Mouse (Mus musculus) granulocyte monocyte progenitor cell, adult 5-6 weeks (primary cell): ENCODE results near the gene Gm13088. TPM values are rescaled to one million over a fixed set of nuclear protein-coding genes. Genes with fewer than 3 reads are reported as not detected.
"Not testable (repeated sequence)": the region's sequence is repeated elsewhere in the genome, so short reads cannot be mapped to it uniquely, and the experiment has no call there.

Experiments used
- ATAC-seq: replicated peaks from 2 replicates; pipeline ENCODE4 v1.8.0; 2016; ENCODE audit warnings: mild to moderate bottlenecking, moderate TSS enrichment, inconsistent platforms; ENCODE audit not compliant: poor library complexity, severe bottlenecking
- total RNA-seq, 2 experiments: library from RNA; stranded (forward) in 1 of 2; stranded (reverse) in 1 of 2; fragments of 200-712, 200-1000 nt in 1 of 2; fragments of >200 nt in 1 of 2; fragmentation: Nextera tagmentation in 1 of 2; gene quantifications; 2 replicates each; pipeline ENCODE4 v1.2.3; 2014 to 2017

The Gm13088 gene
- not detected in 2 replicates for total RNA-seq (2014; fragmentation: Nextera tagmentation)
- total RNA-seq (2017), result not detected in 2 replicates

DNA sequence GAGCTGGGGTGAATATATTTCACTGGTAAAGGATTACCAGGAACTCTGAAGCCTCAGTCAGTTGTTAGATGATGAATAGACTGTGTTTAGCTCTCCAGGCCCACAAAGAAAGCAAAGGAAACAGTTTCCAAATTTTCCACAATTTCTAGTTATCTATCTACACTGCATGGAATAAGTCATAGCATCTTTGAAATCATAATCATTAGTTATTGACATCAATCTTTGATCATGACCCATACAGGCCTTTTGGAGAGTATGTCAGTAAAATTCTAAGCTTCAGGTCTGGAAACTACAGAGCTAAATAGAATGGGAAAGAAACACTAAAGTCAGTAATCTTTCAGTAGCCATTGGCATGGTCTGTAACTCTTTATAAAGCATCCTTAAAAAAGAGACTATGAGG lies at the start of gene Gm13088:
TSS of gene Gm13088 (minus strand) at position 101 of the 400 bp plus-strand sequence.
- not testable (repeated sequence) for ATAC-seq

DNA sequence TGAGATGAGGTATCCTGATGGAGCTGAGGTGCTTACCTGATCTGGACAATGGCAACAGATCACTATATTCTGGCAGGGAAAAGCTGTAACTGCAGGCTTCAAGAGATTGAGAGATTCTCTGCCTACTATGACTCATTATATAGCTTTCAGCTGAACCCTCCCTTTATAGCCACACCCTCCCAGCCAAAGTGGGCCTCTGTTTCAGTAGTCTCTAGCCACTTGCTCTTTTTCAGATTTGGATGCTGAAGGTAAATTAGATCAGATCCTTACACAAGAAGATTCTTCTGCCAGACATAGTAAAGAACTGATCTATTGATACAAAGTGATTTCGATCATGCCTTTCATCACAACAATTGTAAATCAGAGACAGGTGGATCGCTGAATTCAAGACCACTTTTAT lies 45.6 kb upstream of the Gm13088 start, which contains the start of gene Gm13089:
TSS of gene Gm13089 (minus strand) at position 101 of the 400 bp plus-strand sequence.
- ATAC-seq, result no peak

DNA sequence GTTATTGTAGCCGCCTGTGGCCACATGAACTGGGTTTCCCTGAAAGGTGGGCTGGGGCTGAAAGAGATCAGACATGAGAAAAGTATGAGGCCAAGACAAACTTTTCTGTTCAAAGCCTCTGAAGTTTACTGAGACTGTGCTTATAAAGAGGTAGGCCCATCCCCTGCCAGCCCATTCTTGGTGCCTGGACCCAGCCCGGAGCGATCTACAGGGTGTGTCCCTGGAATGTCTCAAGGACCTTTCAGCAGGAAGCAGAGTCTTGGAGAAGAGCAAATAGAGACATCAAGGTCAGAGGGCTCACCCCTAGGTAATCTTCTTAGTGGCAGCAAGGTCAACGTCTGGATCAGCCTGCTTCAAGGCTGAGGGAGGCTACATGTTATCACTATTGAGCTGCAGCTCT lies 38.9 kb downstream of the Gm13088 start:
- not testable (repeated sequence) for ATAC-seq

DNA sequence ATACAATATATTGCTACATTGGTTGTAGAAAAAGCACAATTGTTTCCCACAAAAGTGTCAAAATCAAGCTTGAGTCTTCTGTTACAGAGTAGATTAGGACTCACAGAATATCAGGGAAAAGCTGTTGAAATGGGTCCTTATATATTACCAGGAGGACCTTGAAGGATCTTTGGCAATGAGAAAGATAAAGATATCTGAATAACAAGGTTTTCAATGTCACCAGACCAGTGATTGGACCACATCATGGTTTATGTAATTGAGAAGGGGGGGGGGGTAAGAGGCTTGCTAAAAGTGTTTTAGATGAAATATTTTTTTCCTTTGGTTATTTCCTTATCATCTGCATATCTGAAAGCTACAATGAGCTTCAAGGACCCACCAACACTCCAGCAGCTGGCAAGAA lies 42.3 kb downstream of the Gm13088 start, which contains the start of gene Gm13083:
TSS of gene Gm13083 (plus strand) at position 301 of the 400 bp plus-strand sequence.
- not testable (repeated sequence) for ATAC-seq

DNA sequence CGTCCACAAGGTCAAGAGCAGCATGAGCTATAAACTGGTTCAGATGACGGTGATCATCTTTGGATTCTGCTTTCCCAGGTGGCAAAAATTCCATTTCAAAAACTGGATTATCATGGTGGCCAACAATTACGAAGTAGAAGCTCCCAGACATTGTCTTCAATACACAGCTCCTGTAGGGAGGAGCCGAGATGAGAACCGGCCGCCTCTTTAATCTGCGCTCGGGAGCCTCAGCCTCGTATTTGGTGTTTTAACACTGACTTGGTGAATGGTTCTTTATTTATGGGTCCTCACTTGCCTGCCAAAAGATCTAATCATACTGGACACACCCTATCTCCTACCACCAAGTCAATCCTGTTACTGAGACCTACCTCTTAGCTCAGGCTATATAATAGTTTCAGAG lies 45.1 kb downstream of the Gm13088 start:
- peak; percentile 42; the same call in 1 of the 2 replicates for ATAC-seq

Other genes starting within 250 kb of the Gm13088 start
- 13.9 and 15.5 TPM in 2 replicates for gene Pramef8, start 244.8 kb downstream of the Gm13088 start, total RNA-seq (2014; fragmentation: Nextera tagmentation)
- 8.5 and 10.4 TPM in 2 replicates for gene Pramef8, start 244.8 kb downstream of the Gm13088 start, total RNA-seq (2017)
- not detected in 2 replicates for gene Oog4, start 206.9 kb downstream of the Gm13088 start, total RNA-seq (2014; fragmentation: Nextera tagmentation)
- not detected in 2 replicates for gene Oog4, start 206.9 kb downstream of the Gm13088 start, total RNA-seq (2017)
- not detected in 2 replicates for gene Gm13043, start 145.9 kb downstream of the Gm13088 start, total RNA-seq (2014; fragmentation: Nextera tagmentation)
- not detected in 2 replicates for gene Gm13043, start 145.9 kb downstream of the Gm13088 start, total RNA-seq (2017)
- gene Gm13040, start 121.3 kb downstream of the Gm13088 start, total RNA-seq (2014; fragmentation: Nextera tagmentation), result not detected in 2 replicates
- gene Gm13040, start 121.3 kb downstream of the Gm13088 start, total RNA-seq (2017), result not detected in 2 replicates
- not detected in 2 replicates for gene BC080695, start 105.5 kb downstream of the Gm13088 start, total RNA-seq (2014; fragmentation: Nextera tagmentation)
- gene BC080695, start 105.5 kb downstream of the Gm13088 start, total RNA-seq (2017), result not detected in 2 replicates
- not detected in 2 replicates for gene Gm13057, start 105.5 kb downstream of the Gm13088 start, total RNA-seq (2014; fragmentation: Nextera tagmentation)
- gene Gm13057, start 105.5 kb downstream of the Gm13088 start, total RNA-seq (2017), result not detected in 2 replicates
- gene Gm13083, start 42.2 kb downstream of the Gm13088 start, total RNA-seq (2014; fragmentation: Nextera tagmentation), result not detected in 2 replicates
- gene Gm13083, start 42.2 kb downstream of the Gm13088 start, total RNA-seq (2017), result not detected in 2 replicates
- not detected in 2 replicates for gene Gm13089, start 45.5 kb upstream of the Gm13088 start, total RNA-seq (2014; fragmentation: Nextera tagmentation)
- gene Gm13089, start 45.5 kb upstream of the Gm13088 start, total RNA-seq (2017), result not detected in 2 replicates
- not detected in 2 replicates for gene Gm13078, start 62.2 kb upstream of the Gm13088 start, total RNA-seq (2014; fragmentation: Nextera tagmentation)
- not detected in 2 replicates for gene Gm13078, start 62.2 kb upstream of the Gm13088 start, total RNA-seq (2017)
- not detected in 2 replicates for gene Gm13023, start 132.1 kb upstream of the Gm13088 start, total RNA-seq (2014; fragmentation: Nextera tagmentation)
- not detected in 2 replicates for gene Gm13023, start 132.1 kb upstream of the Gm13088 start, total RNA-seq (2017)
- not detected in 2 replicates for gene Gm13084, start 158.8 kb upstream of the Gm13088 start, total RNA-seq (2014; fragmentation: Nextera tagmentation)
- not detected in 2 replicates for gene Gm13084, start 158.8 kb upstream of the Gm13088 start, total RNA-seq (2017)
- gene Gm13103, start 189.3 kb upstream of the Gm13088 start, total RNA-seq (2014; fragmentation: Nextera tagmentation), result not detected in 2 replicates
- not detected in 2 replicates for gene Gm13103, start 189.3 kb upstream of the Gm13088 start, total RNA-seq (2017)
- not detected in 2 replicates for gene Pramef6, start 243.1 kb upstream of the Gm13088 start, total RNA-seq (2014; fragmentation: Nextera tagmentation)
- gene Pramef6, start 243.1 kb upstream of the Gm13088 start, total RNA-seq (2017), result not detected in 2 replicates